Mouse (Mus musculus) heart, embryonic 15.5 days (tissue): ENCODE measurements at regions not wholly inside any gene's neighbourhood (a gene's known extent, or its start where the extent isn't known, plus 50 kb on each side); places are given as distances from the start of the nearest gene placed in this dataset.

Source experiments
- ATAC-seq: fragments of 200-750 bp; cut with Nextera tagmentation; replicated peaks from 2 replicates; pipeline ENCODE4 v1.8.0; 2017; ENCODE audit warnings: low read depth, moderate TSS enrichment; ENCODE audit not compliant: insufficient number of reproducible peaks, insufficient read depth, low FRiP score
- H3K27ac ChIP-seq: fragments of 300-500 bp; sonication (generic); 2 replicates; pipeline ENCODE4 v1.5.1; 2015; ENCODE audit warnings: mild to moderate bottlenecking, inconsistent platforms
- H3K27me3 ChIP-seq: fragments of 300-500 bp; sonication (generic); 2 replicates; pipeline ENCODE4 v1.6.1; 2015; ENCODE audit warnings: inconsistent platforms
- H3K36me3 ChIP-seq: fragments of 300-500 bp; sonication (generic); 2 replicates; pipeline ENCODE4 v1.6.1; 2015; ENCODE audit warnings: mild to moderate bottlenecking, inconsistent platforms
- H3K4me1 ChIP-seq: fragments of 300-500 bp; sonication (generic); replicated peaks from 2 replicates; pipeline ENCODE4 v1.6.1; 2015; ENCODE audit warnings: inconsistent platforms
- H3K4me2 ChIP-seq: fragments of 300-500 bp; sonication (generic); 2 replicates; pipeline ENCODE4 v1.6.1; 2015; ENCODE audit warnings: inconsistent platforms, mild to moderate bottlenecking, moderate library complexity
- H3K4me3 ChIP-seq: fragments of 300-500 bp; sonication (generic); 2 replicates; pipeline ENCODE4 v1.5.1; 2015; ENCODE audit warnings: mild to moderate bottlenecking, inconsistent platforms
- H3K9ac ChIP-seq: fragments of 300-500 bp; sonication (generic); 2 replicates; pipeline ENCODE4 v1.6.1; 2015; ENCODE audit warnings: mild to moderate bottlenecking, inconsistent platforms
- H3K9me3 ChIP-seq: fragments of 300-500 bp; sonication (generic); replicated peaks from 2 replicates; pipeline ENCODE4 v1.6.1; 2016; ENCODE audit warnings: inconsistent platforms
- WGBS: fragments of 180-500 bp; shearing (Covaris S2); methylation state at CpG from one replicate; pipeline ENCODE4 v1.1.7; 2015; ENCODE audit warnings: mixed read lengths; 5-methylcytosine and 5-hydroxymethylcytosine counted together

DNA sequence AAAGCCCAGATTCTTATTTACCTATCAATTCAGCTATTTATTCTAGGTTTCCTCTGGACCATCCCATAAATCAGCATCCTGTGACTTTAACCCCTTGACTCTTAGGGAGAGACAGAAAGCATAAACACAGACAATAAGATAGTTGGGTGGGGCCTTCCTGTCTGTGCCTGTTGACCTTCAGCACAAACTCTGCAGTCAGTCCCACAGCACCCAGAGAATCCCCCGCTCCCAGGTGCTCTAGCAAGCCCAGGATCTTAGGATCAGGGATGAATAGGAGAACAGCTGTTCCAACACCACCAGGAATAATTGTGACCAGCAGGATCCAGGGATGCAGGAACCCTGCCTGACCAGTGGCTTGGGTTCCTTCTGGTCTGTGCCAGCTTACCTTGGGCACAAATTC, 107.8 kb downstream of the Basp1 start:
- WGBS: 72% methylated on average over 1 of the region's 1 CpGs
- Histone ChIP-seq H3K4me1 (no peaks in the 10 kb centered on the region), H3K36me3 (no peaks in the 10 kb centered on the region), H3K9me3 (no peaks in the 10 kb centered on the region), H3K27ac (no peak overlapping the region), H3K9ac (no peak overlapping the region), H3K4me2 (no peak overlapping the region), H3K4me3 (no peak overlapping the region), H3K27me3 (no peaks in the 10 kb centered on the region)
- no peak for ATAC-seq

DNA sequence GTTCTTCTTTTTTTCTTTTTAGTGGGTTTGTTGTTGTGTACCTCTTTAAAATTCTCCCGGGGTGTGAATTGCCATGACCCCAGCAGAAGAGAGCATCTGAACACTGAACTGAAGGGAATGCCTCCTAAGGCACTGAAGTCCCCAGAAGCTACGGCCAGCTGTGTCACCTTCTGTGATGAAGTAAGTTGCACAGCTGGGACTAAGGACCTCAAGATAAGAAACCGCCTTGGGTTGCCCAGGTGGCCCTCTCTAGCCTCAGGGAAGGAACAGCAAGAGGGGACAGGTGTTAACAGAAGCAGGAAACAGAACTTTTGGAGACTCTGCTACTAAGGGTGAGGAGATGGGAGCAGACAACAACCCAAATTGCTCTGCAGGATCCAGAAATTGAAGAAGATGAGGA, 110.2 kb downstream of the Basp1 start:
- no peak overlapping the region for H3K9ac ChIP-seq
- H3K4me1 ChIP-seq: no peaks in the 10 kb centered on the region
- 49% methylated on average over 3 of the region's 3 CpGs for WGBS
- no peak overlapping the region for H3K4me2 ChIP-seq
- H3K36me3 ChIP-seq: no peaks in the 10 kb centered on the region
- ATAC-seq: no peak
- no peaks in the 10 kb centered on the region for H3K9me3 ChIP-seq
- H3K27ac ChIP-seq: no peak overlapping the region
- H3K4me3 ChIP-seq: no peak overlapping the region
- no peaks in the 10 kb centered on the region for H3K27me3 ChIP-seq

- 37% methylated on average over 8 of the region's 8 CpGs for WGBS
- Histone ChIP-seq H3K4me1 (no peaks in the 10 kb centered on the region), H3K36me3 (no peaks in the 10 kb centered on the region), H3K9ac (no peak overlapping the region), H3K27ac (no peak overlapping the region), H3K4me3 (no peak overlapping the region), H3K4me2 (no peak overlapping the region), H3K27me3 (no peaks in the 10 kb centered on the region), H3K9me3 (no peaks in the 10 kb centered on the region)
- no peak for ATAC-seq
Measured at GRCm38 (mm10) chr15:25302671-25303294, 110.8 kb downstream of the Basp1 start.

GRCm38 (mm10) chr15:25301810-25302209, 111.8 kb downstream of the Basp1 start:
- Histone ChIP-seq H3K27ac (no peak overlapping the region), H3K4me3 (no peak overlapping the region), H3K4me2 (no peak overlapping the region), H3K9me3 (no peaks in the 10 kb centered on the region), H3K27me3 (no peaks in the 10 kb centered on the region), H3K9ac (no peak overlapping the region), H3K4me1 (no peaks in the 10 kb centered on the region), H3K36me3 (no peaks in the 10 kb centered on the region)
- 54% methylated on average over 3 of the region's 3 CpGs for WGBS
- ATAC-seq: no peak

DNA sequence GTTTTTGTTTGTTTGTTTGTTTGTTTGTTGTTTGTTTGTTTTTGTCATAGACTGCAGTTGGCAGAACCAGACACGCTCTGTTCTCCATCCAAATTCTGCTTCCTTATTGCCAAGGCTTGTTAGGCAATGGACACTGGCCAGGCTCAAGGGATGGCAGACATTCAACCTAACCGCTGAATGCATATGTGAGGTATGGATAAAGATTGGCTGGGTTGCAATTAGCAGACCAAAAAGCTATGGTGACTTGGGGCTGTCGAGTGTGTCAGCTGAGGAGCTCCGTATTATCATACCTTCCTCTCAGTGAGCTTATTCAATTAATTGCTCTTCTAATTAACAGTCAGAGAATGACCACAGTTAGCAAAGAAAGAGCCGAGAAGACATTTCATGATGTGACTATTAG, 116.3 kb downstream of the Basp1 start:
- no peaks in the 10 kb centered on the region for H3K9me3 ChIP-seq
- no peak overlapping the region for H3K9ac ChIP-seq
- H3K4me1 ChIP-seq: no peaks in the 10 kb centered on the region
- ATAC-seq: no peak
- no peak overlapping the region for H3K4me2 ChIP-seq
- H3K27ac ChIP-seq: no peak overlapping the region
- no peaks in the 10 kb centered on the region for H3K36me3 ChIP-seq
- WGBS: 77% methylated on average over 5 of the region's 5 CpGs
- H3K27me3 ChIP-seq: no peaks in the 10 kb centered on the region
- no peak overlapping the region for H3K4me3 ChIP-seq

- H3K27ac ChIP-seq: no peak overlapping the region
- no peaks in the 10 kb centered on the region for H3K4me1 ChIP-seq
- WGBS: 83% methylated on average over 11 of the region's 11 CpGs
- H3K4me2 ChIP-seq: no peak overlapping the region
- no peak overlapping the region for H3K4me3 ChIP-seq
- no peak for ATAC-seq
- H3K9me3 ChIP-seq: no peaks in the 10 kb centered on the region
- H3K36me3 ChIP-seq: no peaks in the 10 kb centered on the region
- no peaks in the 10 kb centered on the region for H3K27me3 ChIP-seq
- H3K9ac ChIP-seq: no peak overlapping the region
Measured at GRCm38 (mm10) chr15:25296714-25297113, 116.8 kb downstream of the Basp1 start.

DNA sequence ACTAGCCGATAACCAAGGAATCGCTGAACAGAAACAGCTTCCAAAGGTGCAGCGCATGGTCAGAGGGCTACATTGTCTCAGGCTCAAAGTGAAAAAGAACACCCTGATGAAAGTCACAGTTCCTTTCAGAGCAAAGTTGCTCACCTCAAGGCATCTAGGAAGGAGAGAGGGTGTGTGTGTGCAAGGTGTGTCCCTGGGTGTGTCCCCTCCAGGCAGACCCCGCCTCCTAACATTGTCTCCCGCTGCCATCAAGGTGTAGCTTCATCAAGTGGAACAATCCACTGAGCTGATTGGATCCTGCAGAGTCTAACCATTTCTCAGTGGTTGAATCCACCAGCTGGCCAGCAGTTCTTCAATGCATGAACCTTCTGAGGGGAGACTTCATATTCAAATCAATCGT, 117.8 kb downstream of the Basp1 start:
- no peak overlapping the region for H3K27ac ChIP-seq
- no peaks in the 10 kb centered on the region for H3K36me3 ChIP-seq
- ATAC-seq: no peak
- WGBS: 94% methylated on average over 6 of the region's 6 CpGs
- no peaks in the 10 kb centered on the region for H3K9me3 ChIP-seq
- H3K4me1 ChIP-seq: no peaks in the 10 kb centered on the region
- H3K9ac ChIP-seq: no peak overlapping the region
- no peak overlapping the region for H3K4me2 ChIP-seq
- no peaks in the 10 kb centered on the region for H3K27me3 ChIP-seq
- no peak overlapping the region for H3K4me3 ChIP-seq

GRCm38 (mm10) chr15:25291231-25291691, 122.3 kb downstream of the Basp1 start:
- WGBS: 68% methylated on average over 10 of the region's 10 CpGs
- Histone ChIP-seq H3K4me3 (no peak overlapping the region), H3K27ac (no peak overlapping the region), H3K36me3 (no peaks in the 10 kb centered on the region), H3K9ac (no peak overlapping the region), H3K27me3 (no peaks in the 10 kb centered on the region), H3K9me3 (no peaks in the 10 kb centered on the region), H3K4me1 (no peaks in the 10 kb centered on the region), H3K4me2 (no peak overlapping the region)
- no peak for ATAC-seq

DNA sequence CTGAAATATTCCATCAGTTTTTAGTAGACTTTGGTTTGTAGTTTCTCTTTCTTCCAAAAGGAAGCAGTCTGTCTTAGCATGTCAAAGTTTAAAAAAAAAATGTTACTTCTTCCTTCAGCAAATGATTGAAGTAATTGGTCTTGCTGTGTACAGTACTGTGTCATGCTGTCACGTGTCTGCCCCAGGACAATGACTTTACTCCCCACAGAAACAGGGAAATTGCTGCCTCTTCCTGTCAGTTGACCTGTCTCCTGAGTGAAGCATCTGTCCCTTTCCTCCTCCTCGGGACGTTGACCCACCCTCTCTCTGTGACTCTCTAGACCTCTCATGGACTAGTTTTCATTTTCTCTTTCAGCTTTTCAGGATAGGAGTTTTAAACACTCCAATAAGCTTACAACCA, 125.7 kb downstream of the Basp1 start:
- no peaks in the 10 kb centered on the region for H3K36me3 ChIP-seq
- H3K4me3 ChIP-seq: no peak overlapping the region
- H3K27me3 ChIP-seq: no peaks in the 10 kb centered on the region
- H3K9ac ChIP-seq: no peak overlapping the region
- no peak for ATAC-seq
- no peaks in the 10 kb centered on the region for H3K9me3 ChIP-seq
- no peaks in the 10 kb centered on the region for H3K4me1 ChIP-seq
- no peak overlapping the region for H3K27ac ChIP-seq
- no peak overlapping the region for H3K4me2 ChIP-seq
- WGBS: 34% methylated on average over 3 of the region's 3 CpGs

DNA sequence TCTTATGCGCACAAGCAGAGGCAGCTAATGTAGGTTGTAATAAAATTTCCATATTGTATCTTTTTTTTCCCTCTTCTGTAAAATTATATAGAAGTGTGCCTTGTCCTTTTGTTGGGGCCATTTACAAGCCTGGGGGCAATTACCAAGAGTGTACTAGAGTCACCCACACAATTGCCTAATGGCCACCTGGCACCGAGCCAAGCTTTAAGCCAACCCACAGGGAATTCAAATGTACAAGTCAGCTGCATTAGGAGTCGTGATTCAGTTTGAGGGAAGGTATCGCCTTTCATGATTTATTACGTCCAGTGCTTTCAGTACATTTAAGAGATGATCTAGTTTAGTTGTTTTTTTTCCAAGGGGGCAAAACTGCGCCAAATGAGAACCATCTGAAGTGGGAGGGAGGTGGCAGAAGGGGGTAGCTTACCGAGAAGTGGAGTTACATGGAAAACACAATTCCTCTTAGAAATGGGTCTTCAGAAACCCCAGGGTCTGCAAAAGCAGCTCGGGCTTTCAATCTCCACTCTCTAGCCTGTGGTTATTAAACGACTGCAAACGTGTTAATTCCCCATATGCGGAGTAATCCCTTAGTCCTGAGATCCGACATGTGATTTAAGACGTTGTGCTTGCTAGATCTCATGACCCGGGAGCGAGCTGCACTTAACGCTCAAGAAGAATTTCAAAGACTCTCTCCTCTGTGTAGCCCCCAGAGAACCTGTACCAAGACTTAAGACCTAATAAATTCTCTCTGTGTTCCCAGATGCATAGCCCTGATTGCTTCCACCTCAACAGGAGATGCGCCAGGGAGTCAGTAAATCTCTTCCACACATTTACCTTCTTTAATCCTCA, 129.0 kb downstream of the Basp1 start:
- WGBS: 68% methylated on average over 17 of the region's 17 CpGs
- Histone ChIP-seq H3K27ac (no peak overlapping the region), H3K36me3 (no peaks in the 10 kb centered on the region), H3K4me2 (no peak overlapping the region), H3K27me3 (no peaks in the 10 kb centered on the region), H3K9me3 (no peaks in the 10 kb centered on the region), H3K4me1 (no peaks in the 10 kb centered on the region), H3K4me3 (no peak overlapping the region), H3K9ac (no peak overlapping the region)
- no peak; the same call in 1 of the 2 replicates for ATAC-seq

DNA sequence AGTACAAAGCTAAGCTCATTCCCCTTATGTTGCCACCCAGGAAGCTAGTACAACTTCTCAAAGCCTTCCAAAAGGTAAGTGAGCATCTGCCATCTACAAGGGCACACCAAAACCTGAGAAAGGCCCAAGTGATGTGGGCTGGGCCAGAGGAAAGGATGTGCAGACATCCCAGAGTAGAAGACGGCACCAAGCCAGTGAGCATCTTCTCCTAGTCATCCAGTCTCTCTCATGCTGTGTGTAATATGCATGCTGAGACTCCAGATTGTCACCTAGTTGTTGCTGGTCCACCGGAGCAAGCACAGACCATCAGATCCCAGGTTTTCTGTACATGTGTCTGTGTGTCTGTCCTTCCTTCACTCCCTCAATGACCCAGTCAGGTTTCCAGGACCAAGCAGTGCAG, 129.9 kb downstream of the Basp1 start:
- Histone ChIP-seq H3K4me3 (no peak overlapping the region), H3K27me3 (no peaks in the 10 kb centered on the region), H3K36me3 (no peaks in the 10 kb centered on the region), H3K4me1 (no peaks in the 10 kb centered on the region), H3K9ac (no peak overlapping the region), H3K27ac (no peak overlapping the region), H3K9me3 (no peaks in the 10 kb centered on the region), H3K4me2 (no peak overlapping the region)
- 76% methylated on average over 2 of the region's 2 CpGs for WGBS
- ATAC-seq: no peak

DNA sequence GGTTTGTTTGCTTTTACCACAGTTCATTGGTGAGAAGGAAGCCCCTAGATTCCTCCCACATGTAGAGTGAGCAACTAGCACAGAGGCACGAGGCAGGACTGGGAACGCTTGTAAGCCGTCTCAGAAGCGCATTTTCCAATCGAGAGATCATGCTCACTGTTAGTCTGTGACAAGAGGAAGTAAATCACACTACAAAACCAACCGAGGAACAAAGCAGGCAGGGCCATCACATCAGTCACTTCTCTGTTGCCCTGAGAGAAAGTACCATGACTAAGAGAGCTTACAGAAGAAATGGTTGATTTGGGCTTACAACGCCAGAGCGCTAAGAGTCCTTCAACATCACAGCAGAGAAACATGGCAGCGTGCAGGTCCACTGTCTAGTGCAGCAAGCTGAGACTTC, 131.2 kb downstream of the Basp1 start:
- H3K4me2 ChIP-seq: no peak overlapping the region
- no peaks in the 10 kb centered on the region for H3K4me1 ChIP-seq
- ATAC-seq: no peak
- H3K27ac ChIP-seq: no peak overlapping the region
- H3K36me3 ChIP-seq: no peaks in the 10 kb centered on the region
- H3K4me3 ChIP-seq: no peak overlapping the region
- 74% methylated on average over 9 of the region's 9 CpGs for WGBS
- no peaks in the 10 kb centered on the region for H3K27me3 ChIP-seq
- H3K9me3 ChIP-seq: no peaks in the 10 kb centered on the region
- H3K9ac ChIP-seq: no peak overlapping the region
